In genomic region chr11:70212896-70213295, GRCm38 (mm10) we compare ENCODE assay signal across 8 mouse cellular contexts. TPM values are rescaled to one million over a fixed set of nuclear protein-coding genes. Genes with fewer than 3 reads are reported as not detected.
DNase-seq lines count a peak whose midpoint lies in the region; ATAC-seq and TF ChIP-seq lines count a peak whose summit lies in the region.

No protein-coding gene starts in this region.

- no peak overlapping the region for H3K27ac ChIP-seq in embryonic facial prominence, embryonic 11.5 days (replicated peaks; ENCODE audit: low read depth, low read length)
- H3K27ac ChIP-seq in stomach, embryonic 16.5 days (ENCODE audit: low read length): no peak overlapping the region

- DNase-seq in gastrocnemius, adult 18-20 months (ENCODE audit: low spot score): peak; percentile 75
- DNase-seq in gastrocnemius, postnatal 14 days: no peak
- DNase-seq in 3T3-L1 (ENCODE audit: low read depth, low spot score) (peak; percentile 90), adipocyte (ENCODE audit: low spot score) (peak; percentile 89)
- peak; percentile 76 for DNase-seq in embryonic facial prominence, embryonic 11.5 days (ENCODE audit: low spot score)
- DNase-seq in kidney, adult 9 months: peak; percentile 94
- peak; percentile 66 for DNase-seq in lung, adult 2 months

- H3K27me3 ChIP-seq in embryonic facial prominence, embryonic 11.5 days (ENCODE audit: control insufficient read depth, insufficient read depth, low read length): peaks cover 37% of the 10 kb centered on the region
- H3K27me3 ChIP-seq in stomach, embryonic 16.5 days (ENCODE audit: control insufficient read depth, insufficient read depth, low read length): peaks cover 37% of the 10 kb centered on the region

- no peaks in the 10 kb centered on the region for H3K36me3 ChIP-seq in embryonic facial prominence, embryonic 11.5 days (replicated peaks; ENCODE audit: control insufficient read depth, insufficient read depth, low read depth, low read length)
- no peaks in the 10 kb centered on the region for H3K36me3 ChIP-seq in stomach, embryonic 16.5 days (ENCODE audit: control insufficient read depth, insufficient read depth, low read length)

- intact Hi-C loops in gastrocnemius, postnatal 14 days (cut with DNase I; ENCODE audit: low total_unique reads): loop anchor here (5.0 kb wide), 1 partner anchor 136 kb away; no protein-coding TSS in a partner anchor

- no peak overlapping the region for H3K4me2 ChIP-seq in embryonic facial prominence, embryonic 11.5 days (ENCODE audit: low read depth, low read length)
- H3K4me2 ChIP-seq in stomach, embryonic 16.5 days (ENCODE audit: low read depth, low read length): 0 out of 2 replicates have a peak overlapping the region, but pooled peaks have one; percentile 54

- H3K9ac ChIP-seq in embryonic facial prominence, embryonic 11.5 days (replicated peaks; ENCODE audit: low read length): no peak overlapping the region
- peak overlapping the region; percentile 49; the same call in 1 of the 2 replicates for H3K9ac ChIP-seq in stomach, embryonic 16.5 days (ENCODE audit: low read length)

- no peak overlapping the region for H3K4me3 ChIP-seq in embryonic facial prominence, embryonic 11.5 days (ENCODE audit: low read depth, low read length)
- no peak overlapping the region for H3K4me3 ChIP-seq in lung, adult 2 months (replicated peaks; ENCODE audit: extremely low read depth, low read depth, low read length)
- H3K4me3 ChIP-seq in stomach, embryonic 16.5 days (replicated peaks; ENCODE audit: low read length): no peak overlapping the region

- 15% methylated on average over 9 of the region's 9 CpGs for WGBS in embryonic facial prominence, embryonic 11.5 days
- 7% methylated on average over 9 of the region's 9 CpGs for WGBS in lung, adult 2 months
- 7% methylated on average over 9 of the region's 9 CpGs for WGBS in stomach, embryonic 16.5 days

- ATAC-seq in embryonic facial prominence, embryonic 11.5 days (replicated peaks; ENCODE audit: insufficient number of reproducible peaks, low FRiP score, low TSS enrichment, low read depth): no peak
- ATAC-seq in stomach, embryonic 16.5 days (ENCODE audit: insufficient read depth, low FRiP score): no peak

- no peaks in the 10 kb centered on the region for H3K9me3 ChIP-seq in embryonic facial prominence, embryonic 11.5 days (replicated peaks; ENCODE audit: control insufficient read depth, low read length)
- no peaks in the 10 kb centered on the region for H3K9me3 ChIP-seq in stomach, embryonic 16.5 days (replicated peaks; ENCODE audit: control insufficient read depth, low read length)

- peak; percentile 56 for TF ChIP-seq CTCF in lung, adult 2 months (IDR thresholded peaks at IDR 0.05; ENCODE audit: insufficient read depth, low read length)

- peaks cover 10% of the 10 kb centered on the region for H3K4me1 ChIP-seq in embryonic facial prominence, embryonic 11.5 days (ENCODE audit: control insufficient read depth, insufficient read depth, low read length)
- peaks cover 8% of the 10 kb centered on the region; the same call in 1 of the 2 replicates for H3K4me1 ChIP-seq in lung, adult 2 months (ENCODE audit: control insufficient read depth, insufficient read depth, low read length)
- peaks cover 3% of the 10 kb centered on the region; the same call in 1 of the 2 replicates for H3K4me1 ChIP-seq in stomach, embryonic 16.5 days (ENCODE audit: control insufficient read depth, insufficient read depth, low read length)

- 0 out of 2 replicates have a peak, but pooled peaks have one; percentile 0 for TF ChIP-seq POLR2A in lung, adult 2 months (IDR thresholded peaks at IDR 0.05; ENCODE audit: borderline replicate concordance, extremely low read depth, low read depth, low read length)

RNA-seq across cellular contexts. Expression of gene Slc16a11, which starts 0.3 kb away (rescaled TPM):
- under 1 TPM in 1 of 2 experiments, not detected in 1; 0.50 TPM for total RNA-seq in gastrocnemius, adult 18-20 months (2021)
- under 1 TPM in 1 of 2 experiments, not detected in 1; 0.22 TPM for total RNA-seq in gastrocnemius, postnatal 14 days (2021)
- polyA plus RNA-seq in embryonic facial prominence, embryonic 11.5 days (2014; fragmentation: Nextera tagmentation; extraction: Ambion mirVana): 0.81 TPM in 1 of 2 replicates, not detected in the other
- polyA plus RNA-seq in lung, adult 2 months (2012; rRNA removed): 211 and 239 TPM in 2 replicates
- polyA plus RNA-seq in stomach, embryonic 16.5 days (2015; fragmentation: Nextera tagmentation; extraction: Ambion mirVana): 1.5 and 1.9 TPM in 2 replicates

RNA-seq across cellular contexts. Expression of gene Slc16a13, which starts 8.0 kb away (rescaled TPM):
- total RNA-seq in gastrocnemius, adult 18-20 months (2021): under 1 TPM; 0.14 to 0.50 TPM
- 1 to 10 TPM in 1 of 2 experiments, under 1 TPM in 1; 0.53 to 1.5 TPM for total RNA-seq in gastrocnemius, postnatal 14 days (2021)
- 8.5 and 13.4 TPM in 2 replicates for polyA plus RNA-seq in embryonic facial prominence, embryonic 11.5 days (2014; fragmentation: Nextera tagmentation; extraction: Ambion mirVana)
- 9.2 and 11.3 TPM in 2 replicates for polyA plus RNA-seq in lung, adult 2 months (2012; rRNA removed)
- polyA plus RNA-seq in stomach, embryonic 16.5 days (2015; fragmentation: Nextera tagmentation; extraction: Ambion mirVana): 9.4 and 10.5 TPM in 2 replicates

RNA-seq across cellular contexts. Expression of gene Bcl6b, which starts 16.7 kb away (rescaled TPM):
- total RNA-seq in gastrocnemius, adult 18-20 months (2021): 1 to 10 TPM in 1 of 2 experiments, under 1 TPM in 1; 0.82 to 5.1 TPM
- total RNA-seq in gastrocnemius, postnatal 14 days (2021): 10 to 100 TPM; 12.4 to 13.7 TPM
- 6.7 and 6.9 TPM in 2 replicates for polyA plus RNA-seq in embryonic facial prominence, embryonic 11.5 days (2014; fragmentation: Nextera tagmentation; extraction: Ambion mirVana)
- 21.9 and 25.6 TPM in 2 replicates for polyA plus RNA-seq in lung, adult 2 months (2012; rRNA removed)
- polyA plus RNA-seq in stomach, embryonic 16.5 days (2015; fragmentation: Nextera tagmentation; extraction: Ambion mirVana): 12.1 and 13.9 TPM in 2 replicates

RNA-seq across cellular contexts. Expression of gene 0610010K14Rik, which starts 24.8 kb away (rescaled TPM):
- 10 to 100 TPM; 30.3 to 30.7 TPM for total RNA-seq in gastrocnemius, adult 18-20 months (2021)
- total RNA-seq in gastrocnemius, postnatal 14 days (2021): 10 to 100 TPM; 29.7 to 37.4 TPM
- 195 and 211 TPM in 2 replicates for polyA plus RNA-seq in embryonic facial prominence, embryonic 11.5 days (2014; fragmentation: Nextera tagmentation; extraction: Ambion mirVana)
- 79.0 and 80.9 TPM in 2 replicates for polyA plus RNA-seq in lung, adult 2 months (2012; rRNA removed)
- 119 and 132 TPM in 2 replicates for polyA plus RNA-seq in stomach, embryonic 16.5 days (2015; fragmentation: Nextera tagmentation; extraction: Ambion mirVana)

RNA-seq across cellular contexts. Expression of gene Gm21988, which starts 26.7 kb away (rescaled TPM):
- 1 to 10 TPM; 3.2 to 3.3 TPM for total RNA-seq in gastrocnemius, adult 18-20 months (2021)
- 1 to 10 TPM; 2.6 to 2.7 TPM for total RNA-seq in gastrocnemius, postnatal 14 days (2021)
- 7.5 and 9.1 TPM in 2 replicates for polyA plus RNA-seq in embryonic facial prominence, embryonic 11.5 days (2014; fragmentation: Nextera tagmentation; extraction: Ambion mirVana)
- polyA plus RNA-seq in lung, adult 2 months (2012; rRNA removed): 6.6 and 7.2 TPM in 2 replicates
- 9.6 and 10.2 TPM in 2 replicates for polyA plus RNA-seq in stomach, embryonic 16.5 days (2015; fragmentation: Nextera tagmentation; extraction: Ambion mirVana)

Comparison
In these comparisons a context has a peak if more than half of its experiments do, and no peak if none do; other contexts are left out.
1. RNA of gene Slc16a11, which starts 0.3 kb away (polyA plus RNA-seq): 211 to 239 TPM in lung, adult 2 months; 1.5 to 1.9 TPM in stomach, embryonic 16.5 days and 0.81 TPM in embryonic facial prominence, embryonic 11.5 days; every median in the first group is over 10 times any median in the second.